Mouse (Mus musculus) hindbrain, embryonic 14.5 days (tissue): ENCODE measurements around the gene Gcn1l1. TPM values are rescaled to one million over a fixed set of nuclear protein-coding genes. Genes with fewer than 3 reads are reported as not detected.

Source experiments
- ATAC-seq: fragments of 200-750 bp; cut with Nextera tagmentation; 2 replicates; pipeline ENCODE4 v1.8.0; 2017; ENCODE audit warnings: moderate number of reproducible peaks, mild to moderate bottlenecking, moderate TSS enrichment, moderate library complexity; ENCODE audit not compliant: low FRiP score
- DNase-seq: peaks from one replicate; pipeline ENCODE4 v3.0.0-alpha.2; 2015; ENCODE audit warnings: low spot score
- H3K27ac ChIP-seq: fragments of 300-500 bp; sonication (generic); 2 replicates; pipeline ENCODE4 v1.5.1; 2014; ENCODE audit warnings: mild to moderate bottlenecking, moderate library complexity
- H3K27me3 ChIP-seq: fragments of 300-500 bp; sonication (generic); 2 replicates; pipeline ENCODE4 v1.6.1; 2014; ENCODE audit warnings: mild to moderate bottlenecking, low read length, mixed read lengths; ENCODE audit not compliant: control insufficient read depth, insufficient read depth
- H3K36me3 ChIP-seq: fragments of 300-500 bp; sonication (generic); replicated peaks from 2 replicates; pipeline ENCODE4 v1.6.1; 2014; ENCODE audit not compliant: control insufficient read depth, insufficient read depth
- H3K4me1 ChIP-seq: fragments of 300-500 bp; sonication (generic); replicated peaks from 2 replicates; pipeline ENCODE4 v1.6.1; 2014; ENCODE audit warnings: antibody characterized with exemption, low read length, mixed read lengths; ENCODE audit not compliant: control insufficient read depth, insufficient read depth
- H3K4me2 ChIP-seq: fragments of 300-500 bp; sonication (generic); replicated peaks from 2 replicates; pipeline ENCODE4 v1.6.1; 2014; ENCODE audit warnings: mild to moderate bottlenecking, moderate library complexity
- H3K4me3 ChIP-seq: fragments of 300-500 bp; sonication (generic); replicated peaks from 2 replicates; pipeline ENCODE4 v1.5.1; 2014; ENCODE audit warnings: mild to moderate bottlenecking, low read length
- H3K9ac ChIP-seq: fragments of 300-500 bp; sonication (generic); 2 replicates; pipeline ENCODE4 v1.6.1; 2014
- H3K9me3 ChIP-seq: fragments of 300-500 bp; sonication (generic); 2 replicates; pipeline ENCODE4 v1.6.1; 2016; ENCODE audit warnings: low read length; ENCODE audit not compliant: control insufficient read depth
- WGBS: fragments of 180-500 bp; shearing (Covaris S2); extraction: QIAGEN DNeasy Blood & Tissue Kit; methylation state at CpG from one replicate; pipeline ENCODE4 v1.1.7; 2014; 5-methylcytosine and 5-hydroxymethylcytosine counted together
- polyA plus RNA-seq: library from polyadenylated mRNA; unstranded; fragments of >200 nt; fragmentation: Nextera tagmentation; extraction: Ambion mirVana; gene quantifications from 2 replicates; pipeline ENCODE4 v1.2.1, GENCODE M21; 2014

The Gcn1l1 gene
- polyA plus RNA-seq, 1 experiment from 2014 or later, result 45.2 TPM

DNA sequence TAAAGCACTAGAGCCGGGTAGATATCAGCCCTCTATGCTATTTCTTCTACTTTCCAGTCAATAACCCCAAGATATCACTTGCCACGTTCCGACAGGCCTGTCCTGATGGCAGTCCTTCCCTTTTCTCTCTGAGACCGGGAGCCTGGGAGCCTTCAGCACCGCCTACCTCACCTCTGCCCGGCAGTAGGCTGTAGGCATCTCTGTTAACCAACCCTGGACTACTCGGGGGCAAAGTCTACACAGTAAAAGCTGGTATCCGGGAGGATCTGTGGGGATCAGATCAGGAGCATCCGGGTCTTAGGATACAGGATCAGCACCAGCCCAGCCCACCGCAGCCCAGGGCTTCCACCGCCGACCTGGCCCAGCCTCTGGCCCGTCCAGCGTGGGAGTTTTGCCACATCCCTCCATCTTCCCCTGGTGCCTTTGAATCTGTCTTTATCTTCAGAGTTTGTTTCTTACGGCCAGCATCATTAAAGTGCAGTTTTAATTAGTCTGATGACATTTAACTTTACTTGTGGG is 42.0 kb upstream of the Gcn1l1 start:
- Histone ChIP-seq H3K4me3 (no peak overlapping the region), H3K4me2 (no peak overlapping the region), H3K9me3 (no peaks in the 10 kb centered on the region), H3K9ac (no peak overlapping the region), H3K36me3 (no peaks in the 10 kb centered on the region), H3K27me3 (no peaks in the 10 kb centered on the region), H3K4me1 (0 out of 2 replicates have a peak, but pooled peaks cover 9% of the 10 kb centered on the region), H3K27ac (no peak overlapping the region)
- 77% methylated on average over 15 of the region's 15 CpGs for WGBS
- DNase-seq, result no peak
- ATAC-seq, result no peak

DNA sequence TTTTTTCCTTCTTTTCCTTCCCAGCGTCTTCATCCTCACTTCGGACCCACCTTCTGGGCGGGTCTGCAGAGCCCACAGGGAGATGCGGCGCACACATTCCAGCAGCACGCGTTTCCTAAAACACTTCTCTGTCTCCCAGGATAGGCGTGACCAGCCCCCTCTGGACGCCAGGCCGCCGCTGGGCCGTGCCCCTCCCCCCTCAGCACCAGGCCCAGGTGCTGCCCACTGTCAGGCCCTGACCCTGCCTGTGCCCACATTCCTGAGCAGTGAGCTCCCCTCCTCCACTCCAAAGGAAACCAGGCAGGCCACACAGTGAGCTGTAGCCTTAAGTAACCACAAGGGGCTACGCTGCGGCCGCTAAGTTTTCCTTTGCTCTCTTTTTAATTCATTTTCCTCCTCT is 41.1 kb upstream of the Gcn1l1 start:
- Histone ChIP-seq H3K27ac (0 out of 2 replicates have a peak overlapping the region, but pooled peaks have one; percentile 34), H3K4me3 (no peak overlapping the region), H3K9ac (no peak overlapping the region), H3K9me3 (no peaks in the 10 kb centered on the region), H3K36me3 (no peaks in the 10 kb centered on the region), H3K4me1 (0 out of 2 replicates have a peak, but pooled peaks cover 9% of the 10 kb centered on the region), H3K4me2 (no peak overlapping the region), H3K27me3 (no peaks in the 10 kb centered on the region)
- DNase-seq (no peak), ATAC-seq (no peak)
- 8% methylated on average over 15 of the region's 15 CpGs for WGBS

GRCm38 (mm10) chr5:115524471-115524870 is 40.6 kb upstream of the Gcn1l1 start:
- H3K27me3 ChIP-seq, result no peaks in the 10 kb centered on the region
- H3K4me3 ChIP-seq, result no peak overlapping the region
- H3K4me2 ChIP-seq, result no peak overlapping the region
- H3K9ac ChIP-seq, result no peak overlapping the region
- ATAC-seq (no peak), DNase-seq (no peak)
- no peak overlapping the region for H3K27ac ChIP-seq
- 59% methylated on average over 12 of the region's 12 CpGs for WGBS
- no peaks in the 10 kb centered on the region for H3K9me3 ChIP-seq
- 0 out of 2 replicates have a peak, but pooled peaks cover 9% of the 10 kb centered on the region for H3K4me1 ChIP-seq
- H3K36me3 ChIP-seq, result no peaks in the 10 kb centered on the region

GRCm38 (mm10) chr5:115525416-115525815 is 39.6 kb upstream of the Gcn1l1 start:
- Histone ChIP-seq H3K4me3 (no peak overlapping the region), H3K36me3 (no peaks in the 10 kb centered on the region), H3K9me3 (no peaks in the 10 kb centered on the region), H3K4me2 (no peak overlapping the region), H3K27me3 (no peaks in the 10 kb centered on the region), H3K9ac (no peak overlapping the region), H3K27ac (no peak overlapping the region), H3K4me1 (0 out of 2 replicates have a peak, but pooled peaks cover 9% of the 10 kb centered on the region)
- ATAC-seq, result no peak
- WGBS, result 94% methylated on average over 4 of the region's 4 CpGs
- DNase-seq, result no peak

DNA sequence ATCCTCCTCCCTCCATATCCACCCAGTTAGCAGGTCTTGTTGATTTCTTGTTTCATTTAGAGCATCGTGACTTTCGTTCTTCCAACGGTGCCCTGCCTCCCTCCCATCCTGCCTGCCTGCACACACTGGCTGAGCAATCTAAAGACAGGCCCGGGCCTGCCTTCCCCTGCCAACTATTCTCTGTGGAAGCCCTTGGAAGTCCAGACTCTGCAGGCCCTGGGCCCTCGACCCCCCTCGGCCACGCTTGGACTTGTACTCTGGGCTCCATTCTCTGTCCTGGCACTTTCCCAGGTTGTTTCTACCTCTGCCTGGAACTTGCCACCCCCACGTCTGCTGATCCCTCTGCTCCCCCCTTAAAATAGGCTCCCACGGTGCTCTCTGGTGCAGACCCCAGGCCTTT is 39.1 kb upstream of the Gcn1l1 start:
- Histone ChIP-seq H3K4me1 (0 out of 2 replicates have a peak, but pooled peaks cover 6% of the 10 kb centered on the region), H3K9ac (0 out of 2 replicates have a peak overlapping the region, but pooled peaks have one; percentile 6), H3K9me3 (no peaks in the 10 kb centered on the region), H3K27ac (no peak overlapping the region), H3K27me3 (no peaks in the 10 kb centered on the region), H3K36me3 (no peaks in the 10 kb centered on the region), H3K4me3 (no peak overlapping the region), H3K4me2 (no peak overlapping the region)
- DNase-seq (no peak), ATAC-seq (no peak)
- 73% methylated on average over 9 of the region's 9 CpGs for WGBS

GRCm38 (mm10) chr5:115526456-115527202 is 38.4 kb upstream of the Gcn1l1 start:
- no peaks in the 10 kb centered on the region for H3K27me3 ChIP-seq
- H3K4me3 ChIP-seq, result no peak overlapping the region
- H3K9ac ChIP-seq, result no peak overlapping the region
- H3K36me3 ChIP-seq, result no peaks in the 10 kb centered on the region
- no peaks in the 10 kb centered on the region for H3K9me3 ChIP-seq
- DNase-seq (no peak), ATAC-seq (no peak)
- no peak overlapping the region for H3K27ac ChIP-seq
- 89% methylated on average over 17 of the region's 17 CpGs for WGBS
- H3K4me2 ChIP-seq, result no peak overlapping the region
- peaks cover 13% of the 10 kb centered on the region; the same call in 1 of the 2 replicates for H3K4me1 ChIP-seq

DNA sequence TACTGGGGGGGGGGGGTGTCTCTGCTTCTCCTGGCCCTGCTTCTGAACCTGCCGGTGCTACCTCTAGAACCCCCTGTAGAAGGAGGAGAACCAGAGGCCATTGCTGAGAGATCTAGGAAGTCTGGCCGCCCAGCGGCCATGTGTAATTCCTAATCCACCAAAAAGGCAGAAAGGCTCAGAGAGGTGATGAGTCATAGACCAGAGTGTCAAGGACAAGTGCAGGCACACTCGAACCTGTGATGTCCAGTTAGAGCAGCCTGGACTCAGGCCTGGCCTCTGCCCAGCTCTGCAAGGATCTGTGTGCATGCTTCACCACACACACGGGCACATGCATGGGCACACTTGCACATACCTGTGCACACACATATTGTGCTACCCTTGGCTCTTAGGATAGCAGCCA is 36.9 kb upstream of the Gcn1l1 start:
- H3K36me3 ChIP-seq, result no peaks in the 10 kb centered on the region
- DNase-seq (no peak), ATAC-seq (no peak)
- no peaks in the 10 kb centered on the region for H3K9me3 ChIP-seq
- no peak overlapping the region for H3K4me2 ChIP-seq
- 92% methylated on average over 5 of the region's 5 CpGs for WGBS
- H3K27me3 ChIP-seq, result no peaks in the 10 kb centered on the region
- peaks cover 23% of the 10 kb centered on the region for H3K4me1 ChIP-seq
- H3K9ac ChIP-seq, result no peak overlapping the region
- no peak overlapping the region for H3K27ac ChIP-seq
- H3K4me3 ChIP-seq, result no peak overlapping the region

- H3K9ac ChIP-seq, result 0 out of 2 replicates have a peak overlapping the region, but pooled peaks have one; percentile 18
- WGBS, result 75% methylated on average over 8 of the region's 8 CpGs
These were observed 35.7 kb upstream of the Gcn1l1 start for GRCm38 (mm10) chr5:115529364-115529741.

DNA sequence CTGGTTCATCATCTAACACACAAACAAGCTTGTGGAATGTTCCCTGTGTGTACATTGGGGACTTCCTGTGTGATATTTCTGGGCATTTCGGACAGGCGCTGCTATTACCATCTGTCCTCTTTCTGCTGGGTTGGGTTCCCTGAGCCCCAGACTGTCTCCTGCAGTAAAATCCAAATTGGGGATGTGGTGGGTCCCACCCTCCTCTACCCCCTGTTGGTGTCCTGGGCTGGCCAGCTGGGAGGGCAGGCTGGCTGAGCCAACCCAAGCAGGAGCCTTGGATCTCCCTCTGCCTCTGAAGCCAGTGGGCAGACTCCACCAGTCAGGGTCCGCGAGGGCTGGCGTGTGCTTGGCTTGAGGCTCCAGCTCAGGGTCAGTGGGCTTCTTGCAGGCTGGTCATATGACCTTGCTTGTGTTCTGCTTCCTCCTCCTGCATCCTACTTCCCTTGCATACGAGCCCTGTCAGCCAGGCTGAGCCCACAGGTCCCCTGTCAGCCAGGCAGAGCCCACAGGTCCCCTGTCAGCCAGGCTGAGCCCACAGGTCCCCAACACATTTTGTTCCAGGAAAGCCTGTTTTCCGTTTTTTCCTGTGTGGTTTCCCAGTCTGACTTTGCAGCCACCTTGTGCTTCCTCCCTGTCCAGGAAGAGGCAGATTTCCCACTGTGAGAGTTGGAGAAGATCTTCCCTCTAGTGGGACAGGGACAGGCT is 35.2 kb upstream of the Gcn1l1 start:
- Histone ChIP-seq H3K4me3 (no peak overlapping the region), H3K9ac (0 out of 2 replicates have a peak overlapping the region, but pooled peaks have one; percentile 18), H3K27ac (peak overlapping the region; percentile 32; the same call in 1 of the 2 replicates), H3K36me3 (no peaks in the 10 kb centered on the region), H3K4me1 (peaks cover 17% of the 10 kb centered on the region), H3K27me3 (no peaks in the 10 kb centered on the region), H3K4me2 (no peak overlapping the region; the same call in 1 of the 2 replicates), H3K9me3 (no peaks in the 10 kb centered on the region)
- DNase-seq (no peak), ATAC-seq (no peak)
- WGBS, result 72% methylated on average over 7 of the region's 7 CpGs

More at GRCm38 (mm10) chr5:115529364-115529741, 35.7 kb upstream of the Gcn1l1 start:
- Histone ChIP-seq H3K4me2 (no peak overlapping the region; the same call in 1 of the 2 replicates), H3K27me3 (no peaks in the 10 kb centered on the region), H3K4me1 (peaks cover 17% of the 10 kb centered on the region), H3K4me3 (no peak overlapping the region), H3K9me3 (no peaks in the 10 kb centered on the region), H3K36me3 (no peaks in the 10 kb centered on the region), H3K27ac (peak overlapping the region; percentile 16; the same call in 1 of the 2 replicates)
- ATAC-seq (no peak), DNase-seq (no peak)
